8 mouse cellular contexts compared by ENCODE assay signal in genomic region chr3:137981382-137981750, GRCm38 (mm10). TPM values are rescaled to one million over a fixed set of nuclear protein-coding genes. Genes with fewer than 3 reads are reported as not detected.
DNase-seq lines count a peak whose midpoint lies in the region; ATAC-seq and TF ChIP-seq lines count a peak whose summit lies in the region.

Gene Dapp1 (minus strand): TSS chr3:137981545.

- no peak for TF ChIP-seq CTCF in lung, embryonic 14.5 days (IDR thresholded peaks at IDR 0.05; ENCODE audit: low read depth)

- peak; percentile 81 for DNase-seq in 3T3-L1 (ENCODE audit: low read depth, low spot score)
- DNase-seq in adrenal gland, adult 8-10 months, result peak; percentile 54
- DNase-seq in forebrain, embryonic 11.5 days (ENCODE audit: low spot score), result peak; percentile 67
- DNase-seq in heart, postnatal 10 days, result peak; percentile 70 to 72
- peak; percentile 37 to 69 for DNase-seq in kidney, postnatal 36 days
- peak; percentile 79 for DNase-seq in lung, embryonic 14.5 days
- DNase-seq in thymus, adult 18-20 months, result peak; percentile 80 to 87

- H3K9ac ChIP-seq in forebrain, embryonic 11.5 days (ENCODE audit: low read length), result peak within 1 kb of the TSS; percentile 35; the same call in 1 of the 2 replicates
- H3K9ac ChIP-seq in lung, embryonic 14.5 days, result peak within 1 kb of the TSS; percentile 66
- H3K9ac ChIP-seq in neural tube, embryonic 14.5 days (replicated peaks; ENCODE audit: low read depth, low read length), result no peak within 1 kb of the TSS

- WGBS in forebrain, embryonic 11.5 days, result 16% methylated on average over 10 of the region's 10 CpGs
- WGBS in lung, embryonic 14.5 days, result 6% methylated on average over 10 of the region's 10 CpGs
- 26% methylated on average over 10 of the region's 10 CpGs for WGBS in neural tube, embryonic 14.5 days

- 0 out of 2 replicates have a peak, but pooled peaks have one; percentile 15 for ATAC-seq in forebrain, embryonic 11.5 days (replicated peaks; ENCODE audit: low FRiP score)
- peak; percentile 92 for ATAC-seq in lung, embryonic 14.5 days (ENCODE audit: insufficient read depth)
- ATAC-seq in neural tube, embryonic 14.5 days (ENCODE audit: low read depth), result no peak

- peak within 1 kb of the TSS; percentile 49 for H3K4me2 ChIP-seq in forebrain, embryonic 11.5 days (ENCODE audit: low read depth, low read length, severe bottlenecking)
- peak within 1 kb of the TSS; percentile 72 for H3K4me2 ChIP-seq in lung, embryonic 14.5 days
- peak within 1 kb of the TSS; percentile 35; the same call in 1 of the 2 replicates for H3K4me2 ChIP-seq in neural tube, embryonic 14.5 days (ENCODE audit: low read depth, low read length)

- H3K4me3 ChIP-seq in forebrain, embryonic 11.5 days (ENCODE audit: low read depth, low read length), result peak within 1 kb of the TSS; percentile 24
- peak within 1 kb of the TSS; percentile 43 for H3K4me3 ChIP-seq in lung, embryonic 14.5 days (ENCODE audit: low read depth, low read length)
- H3K4me3 ChIP-seq in neural tube, embryonic 14.5 days (ENCODE audit: low read depth, low read length), result peak within 1 kb of the TSS; percentile 15; the same call in 1 of the 2 replicates

- H3K36me3 ChIP-seq in forebrain, embryonic 11.5 days (ENCODE audit: control insufficient read depth, insufficient read depth, low read length), result no peaks in the 10 kb centered on the region
- no peaks in the 10 kb centered on the region for H3K36me3 ChIP-seq in lung, embryonic 14.5 days (ENCODE audit: insufficient read depth)
- no peaks in the 10 kb centered on the region for H3K36me3 ChIP-seq in neural tube, embryonic 14.5 days (ENCODE audit: control insufficient read depth, insufficient read depth, low read length)

- intact Hi-C loops in heart, postnatal 10 days (cut with DNase I), result no loop called here

- no peak within 1 kb of the TSS for H3K27ac ChIP-seq in forebrain, embryonic 11.5 days (ENCODE audit: low read depth, low read length)
- H3K27ac ChIP-seq in lung, embryonic 14.5 days (ENCODE audit: low read depth), result peak within 1 kb of the TSS; percentile 74
- H3K27ac ChIP-seq in neural tube, embryonic 14.5 days (ENCODE audit: low read depth, low read length), result no peak within 1 kb of the TSS

- peaks cover 8% of the 10 kb centered on the region; the same call in 1 of the 2 replicates for H3K4me1 ChIP-seq in forebrain, embryonic 11.5 days (replicated peaks; ENCODE audit: control insufficient read depth, insufficient read depth, low read length)
- peaks cover 5% of the 10 kb centered on the region; the same call in 1 of the 2 replicates for H3K4me1 ChIP-seq in lung, embryonic 14.5 days (ENCODE audit: insufficient read depth)
- H3K4me1 ChIP-seq in neural tube, embryonic 14.5 days (ENCODE audit: control insufficient read depth, insufficient read depth, low read length), result peaks cover 10% of the 10 kb centered on the region

- no peaks in the 10 kb centered on the region for H3K27me3 ChIP-seq in forebrain, embryonic 11.5 days (ENCODE audit: control insufficient read depth, insufficient read depth, low read length)
- H3K27me3 ChIP-seq in lung, embryonic 14.5 days (ENCODE audit: insufficient read depth, low read length), result no peaks in the 10 kb centered on the region
- H3K27me3 ChIP-seq in neural tube, embryonic 14.5 days (ENCODE audit: control insufficient read depth, insufficient read depth, low read length), result no peaks in the 10 kb centered on the region

- H3K9me3 ChIP-seq in forebrain, embryonic 11.5 days (ENCODE audit: control insufficient read depth, low read length), result no peaks in the 10 kb centered on the region
- no peaks in the 10 kb centered on the region for H3K9me3 ChIP-seq in lung, embryonic 14.5 days (ENCODE audit: low read depth, low read length)
- H3K9me3 ChIP-seq in neural tube, embryonic 14.5 days (ENCODE audit: control insufficient read depth, low read length), result no peaks in the 10 kb centered on the region

RNA-seq across cellular contexts. Expression of gene Dapp1, which starts in this region (rescaled TPM):
- 10 to 100 TPM in 1 of 4 experiments, 1 to 10 TPM in 3; 3.9 to 11.2 (median 7.0) TPM for total RNA-seq in adrenal gland, adult 8-10 months (2022)
- polyA plus RNA-seq in forebrain, embryonic 11.5 days (2014; fragmentation: Nextera tagmentation; extraction: Ambion mirVana), result 4.8 and 6.9 TPM in 2 replicates
- 1 to 10 TPM; 4.0 to 5.2 TPM for total RNA-seq in heart, postnatal 10 days (2021)
- 8.0 and 8.1 TPM in 2 replicates for polyA plus RNA-seq in lung, embryonic 14.5 days (2014; fragmentation: Nextera tagmentation; extraction: Ambion mirVana)
- 1.6 and 2.0 TPM in 2 replicates for polyA plus RNA-seq in neural tube, embryonic 14.5 days (2014; fragmentation: Nextera tagmentation; extraction: Ambion mirVana)
